Mouse (Mus musculus) heart, embryonic 14.5 days (tissue): ENCODE measurements at regions not wholly inside any gene's neighbourhood (a gene's known extent, or its start where the extent isn't known, plus 50 kb on each side); places are given as distances from the start of the nearest gene placed in this dataset.

Experiments
- ATAC-seq: fragments of 200-750 bp; cut with Nextera tagmentation; 2 replicates; pipeline ENCODE4 v1.8.0; 2017; ENCODE audit warnings: low read depth, moderate TSS enrichment; ENCODE audit not compliant: insufficient number of reproducible peaks, insufficient read depth, low FRiP score
- H3K27ac ChIP-seq, 2 experiments: fragments of 200-500 bp in 1 of 2; fragments of 300-500 bp in 1 of 2; sonication (generic) in 1 of 2; replicated peaks in 1 of 2; 2 replicates each; pipeline ENCODE4 v1.5.1; 2012 to 2014; ENCODE audit warnings: low read depth in 2 of 2, low read length in 2 of 2, control low read depth in 1 of 2, mild to moderate bottlenecking in 1 of 2, mixed read lengths in 1 of 2; ENCODE audit not compliant: control insufficient read depth in 1 of 2, insufficient read depth in 1 of 2
- H3K27me3 ChIP-seq: fragments of 300-500 bp; sonication (generic); 2 replicates; pipeline ENCODE4 v1.6.1; 2014; ENCODE audit warnings: mild to moderate bottlenecking, low read length, control low read depth; ENCODE audit not compliant: control insufficient read depth, insufficient read depth
- H3K36me3 ChIP-seq: fragments of 300-500 bp; sonication (generic); 2 replicates; pipeline ENCODE4 v1.6.1; 2014; ENCODE audit warnings: mild to moderate bottlenecking, control low read depth, low read length, mixed read lengths; ENCODE audit not compliant: control insufficient read depth, insufficient read depth
- H3K4me1 ChIP-seq, 2 experiments: fragments of 200-500 bp in 1 of 2; fragments of 300-500 bp in 1 of 2; sonication (generic) in 1 of 2; 2 replicates each; pipeline ENCODE4 v1.6.1; 2012 to 2014; ENCODE audit warnings: low read length in 2 of 2, control low read depth in 1 of 2, mixed read lengths in 1 of 2; ENCODE audit not compliant: control insufficient read depth in 2 of 2, insufficient read depth in 2 of 2
- H3K4me2 ChIP-seq: fragments of 300-500 bp; sonication (generic); 2 replicates; pipeline ENCODE4 v1.6.1; 2014; ENCODE audit warnings: mild to moderate bottlenecking, low read length
- H3K4me3 ChIP-seq, 2 experiments: fragments of 200-500 bp in 1 of 2; fragments of 300-500 bp in 1 of 2; sonication (generic) in 1 of 2; 2 replicates each; pipeline ENCODE4 v1.5.1; 2012 to 2014; ENCODE audit warnings: low read length in 2 of 2, mild to moderate bottlenecking in 2 of 2, control low read depth in 1 of 2, low read depth in 1 of 2, moderate library complexity in 1 of 2; ENCODE audit not compliant: control insufficient read depth in 1 of 2, insufficient read depth in 1 of 2
- H3K9ac ChIP-seq: fragments of 300-500 bp; sonication (generic); 2 replicates; pipeline ENCODE4 v1.6.1; 2014; ENCODE audit warnings: mild to moderate bottlenecking, low read length
- H3K9me3 ChIP-seq: fragments of 300-500 bp; sonication (generic); 2 replicates; pipeline ENCODE4 v1.6.1; 2016; ENCODE audit warnings: low read length, control low read depth; ENCODE audit not compliant: control insufficient read depth
- WGBS: fragments of 180-500 bp; shearing (Covaris S2); extraction: QIAGEN DNeasy Blood & Tissue Kit; methylation state at CpG from one replicate; pipeline ENCODE4 v1.1.7; 2014; 5-methylcytosine and 5-hydroxymethylcytosine counted together

DNA sequence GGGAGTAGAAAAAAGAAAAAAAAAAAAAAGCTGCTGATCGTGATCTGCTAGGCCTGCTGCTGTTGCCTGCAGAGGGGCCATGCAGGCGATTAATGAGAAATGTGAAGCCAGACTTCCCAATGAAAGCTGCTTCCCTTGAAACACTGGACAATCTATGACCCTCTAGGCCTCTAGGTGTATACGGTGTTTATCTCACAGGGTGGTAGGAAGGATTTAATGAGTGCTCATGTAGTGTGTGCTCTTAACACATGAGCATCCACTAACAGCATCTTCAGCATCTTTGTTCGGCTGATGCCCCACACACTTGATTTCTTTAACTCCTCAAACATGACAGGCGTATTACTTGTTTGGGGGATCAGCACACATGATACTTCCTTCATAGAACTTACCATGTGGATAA lies 359.7 kb upstream of the Clec14a start:
- 79% methylated on average over 5 of the region's 5 CpGs for WGBS
- Histone ChIP-seq H3K27ac (no peak overlapping the region), H3K9me3 (no peaks in the 10 kb centered on the region), H3K4me3 (no peak overlapping the region), H3K4me1 (no peaks in the 10 kb centered on the region), H3K4me2 (no peak overlapping the region), H3K36me3 (no peaks in the 10 kb centered on the region), H3K27me3 (no peaks in the 10 kb centered on the region), H3K9ac (no peak overlapping the region)
- no peak for ATAC-seq

DNA sequence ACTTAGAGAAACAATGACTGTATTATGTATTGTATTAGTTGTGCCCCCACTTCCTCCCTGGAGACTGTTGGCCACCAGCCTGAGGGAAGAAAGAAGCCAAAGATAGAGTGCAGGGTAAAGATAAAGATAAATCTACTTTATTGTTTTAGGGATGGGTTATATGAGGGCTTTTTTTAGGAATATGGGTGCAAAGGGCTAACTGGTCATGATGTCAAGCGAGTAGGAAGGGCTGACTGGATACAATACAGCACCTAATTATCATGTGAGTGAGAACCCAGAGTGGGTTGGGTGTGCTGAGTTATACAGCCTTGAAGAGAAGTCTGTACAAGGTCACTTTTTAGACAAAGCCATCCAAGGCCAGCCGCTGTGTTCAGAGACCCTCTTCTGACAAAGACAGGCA lies 356.1 kb upstream of the Clec14a start:
- H3K4me2 ChIP-seq, result no peak overlapping the region
- no peak for ATAC-seq
- no peaks in the 10 kb centered on the region for H3K9me3 ChIP-seq
- no peaks in the 10 kb centered on the region for H3K4me1 ChIP-seq
- H3K36me3 ChIP-seq, result no peaks in the 10 kb centered on the region
- H3K27ac ChIP-seq, result no peak overlapping the region
- H3K9ac ChIP-seq, result no peak overlapping the region
- 84% methylated on average over 2 of the region's 2 CpGs for WGBS
- H3K4me3 ChIP-seq, result no peak overlapping the region
- H3K27me3 ChIP-seq, result no peaks in the 10 kb centered on the region

DNA sequence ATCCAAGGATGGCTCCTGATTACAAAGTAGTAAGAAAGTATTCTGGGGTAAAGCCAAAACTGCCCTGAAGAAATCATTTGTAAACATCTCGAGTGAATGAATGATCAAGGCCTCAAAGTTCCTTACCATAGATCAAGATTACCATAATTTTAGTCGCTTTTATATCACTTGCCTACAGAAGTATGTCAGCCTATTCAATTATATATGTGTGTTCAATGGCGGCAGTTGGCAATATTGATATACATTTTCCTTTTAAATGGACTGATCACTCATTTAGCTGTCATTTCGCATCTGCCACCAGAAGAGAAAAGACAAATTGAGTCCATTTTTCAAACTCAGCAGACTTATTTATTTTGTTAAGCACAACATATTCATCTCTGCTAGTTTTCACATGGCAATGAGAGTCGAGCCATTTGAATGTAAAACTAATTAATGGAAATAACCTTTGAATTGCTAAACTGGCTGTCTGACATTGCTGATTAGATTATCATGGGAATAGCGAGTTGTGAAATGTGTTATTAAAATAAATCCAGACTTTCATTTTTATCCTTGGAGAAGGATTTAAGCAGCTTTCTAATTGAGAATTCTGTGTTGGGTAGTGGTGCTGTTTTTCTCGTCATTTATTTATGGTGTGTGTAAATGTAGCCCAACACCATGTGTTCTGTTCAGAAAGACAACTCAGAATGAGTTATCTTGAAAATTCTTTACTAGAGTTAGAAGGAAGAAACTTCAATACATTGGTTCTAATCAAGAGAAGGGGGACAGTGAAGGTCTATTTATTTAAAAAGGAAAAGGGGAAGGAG lies 350.6 kb upstream of the Clec14a start:
- Histone ChIP-seq H3K4me3 (no peak overlapping the region), H3K9ac (no peak overlapping the region), H3K4me2 (no peak overlapping the region), H3K9me3 (no peaks in the 10 kb centered on the region), H3K4me1 (no peaks in the 10 kb centered on the region), H3K36me3 (no peaks in the 10 kb centered on the region), H3K27ac (no peak overlapping the region), H3K27me3 (no peaks in the 10 kb centered on the region)
- no peak for ATAC-seq
- WGBS, result 76% methylated on average over 7 of the region's 7 CpGs

DNA sequence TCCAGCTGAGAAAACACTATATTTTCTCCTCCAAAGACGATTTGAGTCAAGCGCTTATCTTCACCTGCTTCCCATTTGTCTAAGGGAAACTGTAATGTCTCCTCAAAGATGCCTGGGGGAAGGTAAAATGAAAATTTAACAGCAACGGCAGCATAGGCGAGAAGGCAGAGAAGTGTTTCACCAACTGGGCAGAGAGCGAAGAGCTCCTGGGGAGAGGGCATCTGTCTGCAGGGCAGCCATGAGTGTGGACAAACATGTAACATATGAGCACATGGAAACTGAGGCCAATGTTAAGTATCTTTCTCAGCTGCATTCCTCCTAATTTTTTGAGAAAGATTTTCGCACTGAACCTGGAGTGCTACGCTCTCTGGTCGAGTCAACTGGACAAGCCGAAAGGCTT lies 325.7 kb upstream of the Clec14a start:
- WGBS, result 85% methylated on average over 9 of the region's 9 CpGs
- ATAC-seq, result no peak

DNA sequence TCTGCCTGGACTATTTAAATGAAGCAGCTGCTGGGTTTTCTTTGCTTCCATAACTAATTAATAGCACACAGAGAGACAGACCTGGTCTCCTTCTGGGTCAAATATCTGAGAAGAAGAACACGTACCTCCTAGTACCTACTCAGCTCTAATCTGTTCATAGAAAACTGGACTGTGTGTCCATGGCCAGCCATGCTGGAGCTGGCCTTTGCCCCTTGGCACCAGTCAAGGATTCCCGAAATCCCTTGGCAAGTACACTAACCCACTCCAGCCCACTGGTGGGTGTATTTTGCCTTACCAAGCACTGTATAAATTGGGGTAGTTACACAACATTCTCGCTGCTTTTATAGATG lies 322.4 kb upstream of the Clec14a start:
- WGBS, result 75% methylated on average over 3 of the region's 3 CpGs
- Histone ChIP-seq H3K27me3 (no peaks in the 10 kb centered on the region), H3K4me2 (no peak overlapping the region), H3K4me3 (no peak overlapping the region), H3K27ac (no peak overlapping the region), H3K9me3 (no peaks in the 10 kb centered on the region), H3K4me1 (peaks cover 0 to 3% of the 10 kb centered on the region in 2 experiments; a peak in 1 of 4 replicates), H3K9ac (no peak overlapping the region), H3K36me3 (no peaks in the 10 kb centered on the region)
- no peak for ATAC-seq

More for the DNA sequence above, 325.7 kb upstream of the Clec14a start:
- Histone ChIP-seq H3K4me1 (peaks cover 0 to 3% of the 10 kb centered on the region in 2 experiments; a peak in 1 of 4 replicates), H3K9ac (no peak overlapping the region), H3K9me3 (no peaks in the 10 kb centered on the region), H3K27me3 (no peaks in the 10 kb centered on the region), H3K27ac (no peak overlapping the region), H3K4me2 (no peak overlapping the region), H3K36me3 (no peaks in the 10 kb centered on the region), H3K4me3 (no peak overlapping the region)

DNA sequence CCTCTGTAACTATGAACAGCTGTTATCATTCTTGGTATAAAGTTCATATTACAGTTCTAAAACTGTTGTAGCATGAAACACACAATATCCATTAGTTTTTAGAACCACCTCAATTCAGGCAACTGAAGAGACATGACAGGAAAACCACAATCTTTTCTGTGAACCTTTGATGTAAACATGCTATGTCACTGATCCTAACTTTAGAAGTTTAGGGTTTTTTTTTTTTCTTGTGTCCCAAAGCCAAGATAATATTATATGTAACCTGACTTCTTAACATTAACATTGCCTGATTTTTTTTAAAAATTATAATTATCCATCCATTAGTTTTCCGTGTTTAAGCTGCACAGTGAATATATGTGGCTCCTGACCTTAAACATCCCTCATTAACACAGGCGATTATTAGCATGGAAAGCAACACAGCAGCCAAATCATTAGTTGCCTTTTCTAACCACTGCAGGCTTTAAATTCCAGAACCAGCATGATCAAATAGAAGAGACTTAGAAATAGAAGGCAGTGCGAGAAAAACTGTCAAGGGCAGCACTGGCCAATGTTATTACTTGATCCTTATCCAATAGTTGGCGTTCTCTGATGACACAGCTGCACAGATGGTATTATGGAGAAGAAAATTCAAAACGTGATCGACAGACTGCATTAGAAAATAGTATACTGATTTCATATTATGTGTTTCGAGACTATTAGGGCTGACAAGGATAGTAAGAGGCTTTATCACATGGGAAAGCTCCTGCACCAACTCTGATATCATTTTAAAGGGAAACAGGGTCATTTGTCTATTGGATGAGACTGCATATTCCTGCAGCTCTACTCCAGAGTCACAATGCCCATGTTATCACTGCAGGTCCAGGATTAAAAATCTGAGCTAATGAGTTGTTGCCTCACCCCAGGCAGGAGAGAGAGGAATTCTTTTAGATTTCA lies 321.7 kb upstream of the Clec14a start:
- no peaks in the 10 kb centered on the region for H3K27me3 ChIP-seq
- no peak overlapping the region for H3K4me2 ChIP-seq
- H3K9ac ChIP-seq, result no peak overlapping the region
- no peak overlapping the region for H3K27ac ChIP-seq
- peaks cover 0 to 3% of the 10 kb centered on the region in 2 experiments; a peak in 1 of 4 replicates for H3K4me1 ChIP-seq
- H3K36me3 ChIP-seq, result no peaks in the 10 kb centered on the region
- ATAC-seq, result no peak
- 51% methylated on average over 7 of the region's 7 CpGs for WGBS
- no peak overlapping the region for H3K4me3 ChIP-seq
- H3K9me3 ChIP-seq, result no peaks in the 10 kb centered on the region

DNA sequence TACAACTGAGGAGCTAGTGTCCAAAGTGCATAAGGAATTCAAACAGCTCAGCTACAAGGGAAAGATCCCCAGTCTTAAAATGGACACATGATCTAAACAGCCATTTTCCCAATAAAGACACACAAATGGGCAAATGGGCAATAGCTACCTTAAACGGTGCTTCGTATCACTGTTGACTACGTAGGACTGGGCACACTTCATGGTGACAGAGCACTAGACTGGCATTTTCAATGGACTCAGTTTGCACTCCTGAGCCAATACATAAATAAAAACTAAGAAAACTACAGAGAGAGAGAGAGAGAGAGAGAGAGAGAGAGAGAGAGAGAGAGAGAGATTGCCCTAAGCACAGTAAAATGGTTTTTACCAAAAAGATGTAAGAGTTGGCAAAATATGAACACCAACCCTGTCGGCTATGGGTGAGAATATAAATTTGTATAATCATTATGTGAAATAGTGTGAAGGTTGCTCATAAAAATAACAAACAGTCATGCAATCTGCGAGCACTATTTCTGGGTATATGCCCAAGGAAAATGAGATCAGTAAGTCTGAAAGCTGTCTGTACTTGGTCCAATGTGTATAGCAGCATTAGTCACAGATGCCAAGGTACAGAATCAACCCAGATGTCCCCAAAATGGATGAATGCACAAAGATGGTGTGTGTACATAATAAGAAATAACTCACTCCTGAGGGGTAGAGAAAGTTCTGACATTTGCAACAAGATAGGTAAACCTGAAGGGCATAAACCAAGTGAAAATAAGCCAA lies 312.9 kb upstream of the Clec14a start:
- no peak overlapping the region for H3K4me3 ChIP-seq
- no peaks in the 10 kb centered on the region for H3K36me3 ChIP-seq
- H3K27ac ChIP-seq, result no peak overlapping the region
- 90% methylated on average over 5 of the region's 5 CpGs for WGBS
- no peak for ATAC-seq
- H3K4me2 ChIP-seq, result no peak overlapping the region
- no peaks in the 10 kb centered on the region for H3K9me3 ChIP-seq
- H3K4me1 ChIP-seq, result no peaks in the 10 kb centered on the region
- no peaks in the 10 kb centered on the region for H3K27me3 ChIP-seq
- H3K9ac ChIP-seq, result no peak overlapping the region
